Mouse (Mus musculus) forebrain, embryonic 10.5 days (tissue): ENCODE measurements around the gene Gabra5. TPM values are rescaled to one million over a fixed set of nuclear protein-coding genes. Genes with fewer than 3 reads are reported as not detected.
A peak's percentile ranks its signal among the peaks of the same experiment; 100 is the strongest.

Source experiments
- DNase-seq: peaks from one replicate; pipeline ENCODE4 v3.0.0-alpha.2; 2017; ENCODE audit warnings: low spot score; ENCODE audit errors: extremely low spot score
- H3K27ac ChIP-seq: fragments of 300-500 bp; sonication (generic); 2 replicates; pipeline ENCODE4 v1.5.1; 2016; ENCODE audit warnings: mild to moderate bottlenecking
- H3K27me3 ChIP-seq: fragments of 300-500 bp; sonication (generic); 2 replicates; pipeline ENCODE4 v1.6.1; 2016; ENCODE audit warnings: mild to moderate bottlenecking; ENCODE audit not compliant: poor library complexity, severe bottlenecking
- H3K36me3 ChIP-seq: fragments of 300-500 bp; sonication (generic); replicated peaks from 2 replicates; pipeline ENCODE4 v1.6.1; 2016; ENCODE audit warnings: mild to moderate bottlenecking, moderate library complexity
- H3K4me1 ChIP-seq: fragments of 300-500 bp; sonication (generic); 2 replicates; pipeline ENCODE4 v1.6.1; 2016
- H3K4me3 ChIP-seq: fragments of 300-500 bp; sonication (generic); 2 replicates; pipeline ENCODE4 v1.5.1; 2016; ENCODE audit warnings: mild to moderate bottlenecking, moderate library complexity
- H3K9me3 ChIP-seq: fragments of 300-500 bp; sonication (generic); 2 replicates; pipeline ENCODE4 v1.6.1; 2016; ENCODE audit warnings: mild to moderate bottlenecking, moderate library complexity
- WGBS: fragments of 180-500 bp; shearing (Covaris S2); methylation state at CpG from one replicate; pipeline ENCODE4 v1.1.7; 2016; 5-methylcytosine and 5-hydroxymethylcytosine counted together
- polyA plus RNA-seq: library from polyadenylated mRNA; unstranded; fragments of >200 nt; fragmentation: Nextera tagmentation; extraction: Ambion mirVana; gene quantifications from 2 replicates; pipeline ENCODE4 v1.2.1, GENCODE M21; 2016

The Gabra5 gene
- polyA plus RNA-seq, 1 experiment from 2014 or later, result 0.16 TPM

DNA sequence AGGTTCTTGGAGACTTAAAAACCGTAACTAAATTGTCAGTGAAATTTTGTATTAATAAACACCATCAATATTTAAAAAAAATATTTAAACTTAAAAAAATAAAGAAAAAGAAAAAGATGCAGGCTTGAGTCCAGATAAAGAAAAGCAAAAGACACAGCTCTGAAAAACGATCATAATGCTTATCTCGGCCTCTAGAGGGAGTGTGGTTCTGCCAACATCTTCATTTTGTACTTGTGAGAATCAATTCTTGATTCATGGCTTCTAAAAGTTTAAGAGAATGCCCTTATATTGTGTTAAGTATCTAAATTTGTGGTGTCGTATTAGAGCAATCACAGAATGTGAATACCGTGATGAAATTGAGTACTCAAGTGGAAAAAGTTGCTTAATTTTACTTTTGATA, 49.5 kb downstream of the Gabra5 start:
- Histone ChIP-seq H3K27ac (no peak overlapping the region), H3K27me3 (no peaks in the 10 kb centered on the region), H3K4me3 (no peak overlapping the region), H3K36me3 (no peaks in the 10 kb centered on the region), H3K9me3 (no peaks in the 10 kb centered on the region), H3K4me1 (no peaks in the 10 kb centered on the region)
- WGBS, result 66% methylated on average over 5 of the region's 5 CpGs
- DNase-seq, result no peak

DNA sequence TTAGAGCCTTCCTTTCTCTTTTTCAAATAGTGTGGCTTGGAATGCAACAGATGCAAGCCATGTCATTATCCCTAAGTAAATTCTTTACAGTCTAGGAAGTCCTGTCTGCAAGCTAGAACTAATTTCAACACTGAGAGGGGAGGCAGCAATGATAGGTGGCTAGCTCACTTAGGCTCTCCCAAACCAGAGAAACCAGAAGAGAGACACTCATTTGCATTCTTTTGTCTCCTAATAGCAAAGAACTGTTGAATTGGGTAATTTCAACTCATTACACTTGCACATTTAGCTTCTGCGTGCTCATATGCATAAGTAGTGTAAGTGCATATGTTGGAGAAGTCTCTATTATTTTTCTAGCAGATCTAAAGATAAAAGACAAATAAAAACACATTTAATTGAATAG, 61.6 kb downstream of the Gabra5 start:
- no peaks in the 10 kb centered on the region for H3K9me3 ChIP-seq
- no peak for DNase-seq
- H3K4me3 ChIP-seq, result no peak overlapping the region
- H3K27ac ChIP-seq, result no peak overlapping the region
- H3K36me3 ChIP-seq, result no peaks in the 10 kb centered on the region
- H3K27me3 ChIP-seq, result no peaks in the 10 kb centered on the region
- 81% methylated on average over 1 of the region's 1 CpGs for WGBS
- no peaks in the 10 kb centered on the region for H3K4me1 ChIP-seq

DNA sequence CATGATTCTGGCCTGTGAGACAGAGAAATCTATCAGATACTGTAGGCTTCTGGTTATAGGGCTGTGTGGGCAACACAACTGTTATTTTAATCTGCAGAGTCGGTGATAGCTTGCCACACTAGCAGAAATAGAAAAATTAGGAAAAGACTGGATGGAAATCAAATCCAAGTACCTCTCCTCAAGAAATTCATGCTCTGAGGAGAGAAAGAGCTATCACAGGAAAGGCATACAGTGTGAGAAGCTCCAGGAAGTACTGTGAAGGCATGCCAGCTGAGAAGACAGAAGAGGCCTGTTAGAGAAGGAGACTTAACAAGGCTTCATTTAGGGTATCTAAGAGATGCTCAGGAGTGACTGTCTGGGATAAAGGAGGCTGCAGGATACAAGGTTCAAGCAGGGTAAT, 87.2 kb downstream of the Gabra5 start:
- H3K36me3 ChIP-seq, result no peaks in the 10 kb centered on the region
- H3K4me3 ChIP-seq, result no peak overlapping the region
- 86% methylated on average over 1 of the region's 1 CpGs for WGBS
- H3K27me3 ChIP-seq, result no peaks in the 10 kb centered on the region
- DNase-seq, result no peak
- no peaks in the 10 kb centered on the region for H3K4me1 ChIP-seq
- H3K27ac ChIP-seq, result no peak overlapping the region
- H3K9me3 ChIP-seq, result no peaks in the 10 kb centered on the region

GRCm38 (mm10) chr7:57421044-57421443, 88.8 kb downstream of the Gabra5 start:
- WGBS, result 89% methylated on average over 1 of the region's 1 CpGs

GRCm38 (mm10) chr7:57419392-57419791, 90.5 kb downstream of the Gabra5 start, which contains the start of gene Gabrb3:
Gene Gabrb3 (plus strand): TSS chr7:57419692.
- 95% methylated on average over 2 of the region's 2 CpGs for WGBS
- Histone ChIP-seq H3K4me1 (no peaks in the 10 kb centered on the region), H3K36me3 (no peaks in the 10 kb centered on the region), H3K27ac (no peak within 1 kb of the TSS), H3K9me3 (no peaks in the 10 kb centered on the region), H3K4me3 (no peak within 1 kb of the TSS), H3K27me3 (no peaks in the 10 kb centered on the region)
- DNase-seq, result no peak

More at GRCm38 (mm10) chr7:57421044-57421443, 88.8 kb downstream of the Gabra5 start:
- H3K36me3 ChIP-seq, result no peaks in the 10 kb centered on the region
- no peak for DNase-seq
- H3K27ac ChIP-seq, result no peak overlapping the region
- H3K9me3 ChIP-seq, result no peaks in the 10 kb centered on the region
- H3K4me1 ChIP-seq, result no peaks in the 10 kb centered on the region
- H3K27me3 ChIP-seq, result no peaks in the 10 kb centered on the region
- H3K4me3 ChIP-seq, result no peak overlapping the region

- Histone ChIP-seq H3K27me3 (no peaks in the 10 kb centered on the region), H3K27ac (no peak overlapping the region), H3K4me3 (no peak overlapping the region), H3K4me1 (no peaks in the 10 kb centered on the region), H3K9me3 (no peaks in the 10 kb centered on the region), H3K36me3 (no peaks in the 10 kb centered on the region)
- no peak for DNase-seq
- WGBS, result 47% methylated on average over 1 of the region's 1 CpGs
Measured at GRCm38 (mm10) chr7:57412896-57413295, 97.0 kb downstream of the Gabra5 start.

- no peaks in the 10 kb centered on the region for H3K36me3 ChIP-seq
- no peaks in the 10 kb centered on the region for H3K9me3 ChIP-seq
- H3K4me1 ChIP-seq, result no peaks in the 10 kb centered on the region
- no peak overlapping the region for H3K4me3 ChIP-seq
- WGBS, result 78% methylated on average over 4 of the region's 4 CpGs
- H3K27me3 ChIP-seq, result no peaks in the 10 kb centered on the region
- DNase-seq, result no peak
- no peak overlapping the region for H3K27ac ChIP-seq
Measured at GRCm38 (mm10) chr7:57411163-57411562, 98.7 kb downstream of the Gabra5 start.

- H3K36me3 ChIP-seq, result no peaks in the 10 kb centered on the region
- no peaks in the 10 kb centered on the region for H3K4me1 ChIP-seq
- no peak for DNase-seq
- peaks cover 4% of the 10 kb centered on the region for H3K27me3 ChIP-seq
- H3K27ac ChIP-seq, result no peak overlapping the region
- H3K9me3 ChIP-seq, result no peaks in the 10 kb centered on the region
- no peak overlapping the region for H3K4me3 ChIP-seq
- WGBS, result 86% methylated on average over 4 of the region's 4 CpGs
Measured at GRCm38 (mm10) chr7:57393551-57393950, 116.3 kb downstream of the Gabra5 start.

DNA sequence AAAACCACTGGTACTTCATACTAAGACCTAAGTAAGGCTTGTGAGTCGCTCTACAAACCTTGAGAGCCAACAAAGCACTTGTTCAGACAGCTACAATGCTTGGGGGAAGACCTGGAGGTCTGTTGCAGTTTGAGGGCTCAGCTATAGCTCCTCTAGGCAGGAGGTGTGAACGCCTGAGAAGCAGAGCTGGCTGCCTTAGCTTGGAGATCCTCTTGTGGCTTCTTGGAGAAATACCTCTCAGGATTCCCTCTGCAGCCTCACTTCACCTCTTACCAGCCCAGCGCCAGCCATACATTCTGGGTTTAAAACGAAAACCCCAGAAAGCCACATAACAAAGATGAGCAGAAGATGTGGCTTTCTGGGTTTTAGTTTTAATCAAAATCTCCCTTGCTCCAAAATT, 119.8 kb downstream of the Gabra5 start:
- H3K9me3 ChIP-seq, result no peaks in the 10 kb centered on the region
- 50% methylated on average over 4 of the region's 4 CpGs for WGBS
- H3K36me3 ChIP-seq, result no peaks in the 10 kb centered on the region
- H3K4me3 ChIP-seq, result no peak overlapping the region
- no peak for DNase-seq
- peaks cover 10% of the 10 kb centered on the region; the same call in 1 of the 2 replicates for H3K4me1 ChIP-seq
- H3K27me3 ChIP-seq, result peaks cover 39% of the 10 kb centered on the region
- H3K27ac ChIP-seq, result no peak overlapping the region

- Histone ChIP-seq H3K9me3 (no peaks in the 10 kb centered on the region), H3K27ac (no peak overlapping the region), H3K27me3 (peaks cover 49% of the 10 kb centered on the region), H3K4me3 (peak overlapping the region; percentile 69), H3K36me3 (no peaks in the 10 kb centered on the region), H3K4me1 (peaks cover 10% of the 10 kb centered on the region; the same call in 1 of the 2 replicates)
- no peak for DNase-seq
- WGBS, result 26% methylated on average over 6 of the region's 6 CpGs
Measured at GRCm38 (mm10) chr7:57387341-57387654, 122.6 kb downstream of the Gabra5 start.

DNA sequence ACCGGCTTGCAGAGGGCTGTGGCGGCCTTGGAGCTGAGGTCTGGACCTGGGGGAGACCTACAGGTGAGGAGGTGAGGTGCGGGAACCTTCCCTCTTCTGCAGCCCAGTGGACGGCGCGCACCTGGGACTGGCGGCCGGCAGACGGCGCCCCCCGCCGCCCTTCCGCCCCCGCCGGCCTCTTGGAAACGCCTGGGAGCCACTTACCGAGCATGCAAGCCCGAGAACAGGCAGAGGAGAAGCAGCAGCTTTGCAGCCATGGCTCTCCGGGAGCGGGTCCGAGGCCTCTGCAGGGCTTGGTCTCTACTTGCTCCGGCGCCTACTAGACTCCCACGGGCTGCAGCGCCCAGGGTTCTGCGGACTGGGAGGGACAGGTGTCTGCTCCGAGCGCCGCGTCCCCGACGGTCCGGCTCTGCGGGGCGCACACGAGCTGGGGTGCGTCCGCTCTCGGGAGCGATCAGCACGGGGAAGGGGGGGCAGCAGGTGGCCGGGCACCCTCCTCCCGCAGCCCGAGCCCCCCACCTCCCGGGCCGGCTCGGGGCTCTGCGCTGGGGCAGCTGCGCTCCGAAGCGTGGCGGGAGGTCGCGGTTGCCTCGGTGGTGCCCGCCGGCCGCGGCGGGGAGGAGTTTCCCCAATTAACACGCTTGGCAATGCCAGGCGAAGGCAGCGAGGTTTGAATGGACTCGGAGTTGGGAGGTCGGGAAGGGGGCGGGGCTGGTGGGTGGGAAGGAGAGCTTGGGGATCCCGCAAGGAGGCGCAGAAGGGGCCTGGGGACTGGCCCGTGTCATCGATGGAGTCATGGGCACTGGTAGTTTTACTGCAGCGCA, 123.1 kb downstream of the Gabra5 start, which contains the start of gene Gabrg3:
Gene Gabrg3 (minus strand): TSS at position 672 of the 824 bp plus-strand sequence.
- no peaks in the 10 kb centered on the region for H3K9me3 ChIP-seq
- H3K4me3 ChIP-seq, result peak within 1 kb of the TSS; percentile 69
- no peaks in the 10 kb centered on the region for H3K36me3 ChIP-seq
- peak; percentile 42 for DNase-seq
- peaks cover 49% of the 10 kb centered on the region for H3K27me3 ChIP-seq
- H3K4me1 ChIP-seq, result peaks cover 10% of the 10 kb centered on the region; the same call in 1 of the 2 replicates
- under 1% methylated on average over 70 of the region's 71 CpGs for WGBS
- H3K27ac ChIP-seq, result peak within 1 kb of the TSS; percentile 75

- Histone ChIP-seq H3K4me3 (no peak overlapping the region), H3K27ac (no peak overlapping the region), H3K27me3 (peaks cover 49% of the 10 kb centered on the region), H3K9me3 (no peaks in the 10 kb centered on the region), H3K36me3 (no peaks in the 10 kb centered on the region), H3K4me1 (peaks cover 10% of the 10 kb centered on the region; the same call in 1 of the 2 replicates)
- no peak for DNase-seq
- WGBS, result 36% methylated on average over 4 of the region's 4 CpGs
Measured at GRCm38 (mm10) chr7:57384112-57384511, 125.7 kb downstream of the Gabra5 start.

- no peaks in the 10 kb centered on the region for H3K27me3 ChIP-seq
- H3K27ac ChIP-seq, result no peak overlapping the region
- no peaks in the 10 kb centered on the region for H3K9me3 ChIP-seq
- 86% methylated on average over 5 of the region's 5 CpGs for WGBS
- H3K36me3 ChIP-seq, result no peaks in the 10 kb centered on the region
- H3K4me1 ChIP-seq, result no peaks in the 10 kb centered on the region
- DNase-seq, result no peak
- no peak overlapping the region for H3K4me3 ChIP-seq
Measured at GRCm38 (mm10) chr7:57366013-57366390, 143.9 kb downstream of the Gabra5 start.
